8 mouse cellular contexts compared by ENCODE assay signal in genomic region chr19:5689088-5689428, GRCm38 (mm10). TPM values are rescaled to one million over a fixed set of nuclear protein-coding genes. Genes with fewer than 3 reads are reported as not detected.
DNase-seq lines count a peak whose midpoint lies in the region; ATAC-seq and TF ChIP-seq lines count a peak whose summit lies in the region.

No protein-coding gene starts in this region.

- peak overlapping the region; percentile 96 for H3K9ac ChIP-seq in heart, embryonic 13.5 days
- H3K9ac ChIP-seq in ES-Bruce4 (ENCODE audit: low read depth, poor library complexity, severe bottlenecking): peak overlapping the region; percentile 56
- peak overlapping the region; percentile 73 for H3K9ac ChIP-seq in forebrain, embryonic 16.5 days (replicated peaks; ENCODE audit: low read depth, low read length)
- H3K9ac ChIP-seq in liver, postnatal 0 days (replicated peaks): peak overlapping the region; percentile 76

- WGBS in heart, embryonic 13.5 days: under 1% methylated on average over 7 of the region's 7 CpGs
- under 1% methylated on average over 7 of the region's 7 CpGs for WGBS in forebrain, embryonic 16.5 days
- under 1% methylated on average over 7 of the region's 7 CpGs for WGBS in liver, postnatal 0 days (ENCODE audit: insufficient replicate concordance)

- H3K4me1 ChIP-seq in heart, embryonic 13.5 days: peaks cover 52% of the 10 kb centered on the region
- no peaks in the 10 kb centered on the region for H3K4me1 ChIP-seq in ES-Bruce4 (ENCODE audit: control insufficient read depth, insufficient read depth, low read length)
- peaks cover 49% of the 10 kb centered on the region for H3K4me1 ChIP-seq in forebrain, embryonic 16.5 days (replicated peaks; ENCODE audit: control insufficient read depth, insufficient read depth, low read length)
- H3K4me1 ChIP-seq in liver, postnatal 0 days (ENCODE audit: insufficient read depth): peaks cover 44% of the 10 kb centered on the region

- peaks cover 58% of the 10 kb centered on the region for H3K36me3 ChIP-seq in heart, embryonic 13.5 days
- peaks cover 5% of the 10 kb centered on the region; the same call in 1 of the 2 replicates for H3K36me3 ChIP-seq in ES-Bruce4 (ENCODE audit: control insufficient read depth, insufficient read depth, low read length, poor library complexity, severe bottlenecking)
- peaks cover 10% of the 10 kb centered on the region for H3K36me3 ChIP-seq in forebrain, embryonic 16.5 days (ENCODE audit: control insufficient read depth, insufficient read depth)
- peaks cover 23% of the 10 kb centered on the region for H3K36me3 ChIP-seq in liver, postnatal 0 days (replicated peaks; ENCODE audit: insufficient read depth, low read length)

- TF ChIP-seq POLR2A in ES-Bruce4 (IDR thresholded peaks at IDR 0.05; ENCODE audit: insufficient read depth, low read length): no peak

- no peaks in the 10 kb centered on the region for H3K9me3 ChIP-seq in heart, embryonic 13.5 days
- no peaks in the 10 kb centered on the region for H3K9me3 ChIP-seq in ES-Bruce4 (replicated peaks; ENCODE audit: control insufficient read depth, insufficient read depth, low read length, poor library complexity, severe bottlenecking)
- no peaks in the 10 kb centered on the region for H3K9me3 ChIP-seq in forebrain, embryonic 16.5 days (ENCODE audit: control insufficient read depth, low read length)
- H3K9me3 ChIP-seq in liver, postnatal 0 days (ENCODE audit: low read length): no peaks in the 10 kb centered on the region

- DNase-seq in heart, adult 11 months: no peak
- DNase-seq in liver, postnatal 0 days: no peak
- DNase-seq in cerebellum, postnatal 36 days: no peak
- DNase-seq in spleen, adult 12 weeks (ENCODE audit: low spot score): no peak
- DNase-seq in embryo, embryonic 9.5 days (ENCODE audit: extremely low spot score): no peak

- peak overlapping the region; percentile 96 for H3K27ac ChIP-seq in heart, embryonic 13.5 days (replicated peaks)
- H3K27ac ChIP-seq in ES-Bruce4 (ENCODE audit: insufficient read depth, low read length): peak overlapping the region; percentile 80
- peak overlapping the region; percentile 73 for H3K27ac ChIP-seq in forebrain, embryonic 16.5 days (ENCODE audit: low read length)
- peak overlapping the region; percentile 97 for H3K27ac ChIP-seq in liver, postnatal 0 days (ENCODE audit: low read depth)

- H3K4me3 ChIP-seq in heart, embryonic 13.5 days: peak overlapping the region; percentile 81
- peak overlapping the region; percentile 81 for H3K4me3 ChIP-seq in ES-Bruce4 (ENCODE audit: low read depth, low read length)
- H3K4me3 ChIP-seq in forebrain, embryonic 16.5 days (replicated peaks; ENCODE audit: low read length): peak overlapping the region; percentile 85
- peak overlapping the region; percentile 91 for H3K4me3 ChIP-seq in liver, postnatal 0 days (ENCODE audit: low read depth, low read length)

- H3K4me2 ChIP-seq in heart, embryonic 13.5 days: peak overlapping the region; percentile 99
- H3K4me2 ChIP-seq in forebrain, embryonic 16.5 days (ENCODE audit: low read length): peak overlapping the region; percentile 99
- H3K4me2 ChIP-seq in liver, postnatal 0 days (ENCODE audit: low read depth, low read length): peak overlapping the region; percentile 100

- no peak for TF ChIP-seq CTCF in ES-Bruce4 (IDR thresholded peaks at IDR 0.05; ENCODE audit: low read depth, low read length)
- TF ChIP-seq CTCF in liver, postnatal 0 days (IDR thresholded peaks at IDR 0.05; ENCODE audit: low read depth): no peak

- ATAC-seq in heart, embryonic 13.5 days (ENCODE audit: extremely low read depth, insufficient number of reproducible peaks, low FRiP score, low TSS enrichment): no peak
- no peak for ATAC-seq in forebrain, embryonic 16.5 days
- ATAC-seq in liver, postnatal 0 days: no peak

- no peak for TF ChIP-seq EP300 in ES-Bruce4 (IDR thresholded peaks at IDR 0.05; ENCODE audit: insufficient read depth, low read depth, low read length)
- TF ChIP-seq EP300 in liver, postnatal 0 days (IDR thresholded peaks at IDR 0.05; ENCODE audit: low read depth): 0 out of 2 replicates have a peak, but pooled peaks have one; percentile 3

- H3K27me3 ChIP-seq in heart, embryonic 13.5 days (replicated peaks): no peaks in the 10 kb centered on the region
- H3K27me3 ChIP-seq in ES-Bruce4 (ENCODE audit: control insufficient read depth, insufficient read depth, low read length, poor library complexity, severe bottlenecking): no peaks in the 10 kb centered on the region
- no peaks in the 10 kb centered on the region for H3K27me3 ChIP-seq in forebrain, embryonic 16.5 days (replicated peaks; ENCODE audit: control insufficient read depth, insufficient read depth, low read length)
- H3K27me3 ChIP-seq in liver, postnatal 0 days (ENCODE audit: insufficient read depth, low read length): no peaks in the 10 kb centered on the region

RNA-seq across cellular contexts. Expression of gene Pcnx3, which starts 0.3 kb away (rescaled TPM):
- 13.6 and 14.9 TPM in 2 replicates for polyA plus RNA-seq in heart, embryonic 13.5 days (2015; fragmentation: Nextera tagmentation; extraction: Ambion mirVana)
- polyA plus RNA-seq in ES-Bruce4 (2011; ENCODE audit: insufficient read depth, insufficient read length, low read depth, missing spikeins): 39.7 and 43.7 TPM in 2 replicates
- 24.1 and 28.7 TPM in 2 replicates for polyA plus RNA-seq in forebrain, embryonic 16.5 days (2015; fragmentation: Nextera tagmentation; extraction: Ambion mirVana)
- polyA plus RNA-seq in liver, postnatal 0 days (2015; fragmentation: Nextera tagmentation; extraction: Ambion mirVana): 5.2 and 5.6 TPM in 2 replicates

RNA-seq across cellular contexts. Expression of gene Map3k11, which starts 0.5 kb away (rescaled TPM):
- 23.2 and 24.0 TPM in 2 replicates for polyA plus RNA-seq in heart, embryonic 13.5 days (2015; fragmentation: Nextera tagmentation; extraction: Ambion mirVana)
- polyA plus RNA-seq in ES-Bruce4 (2011; ENCODE audit: insufficient read depth, insufficient read length, low read depth, missing spikeins): 25.8 and 27.8 TPM in 2 replicates
- polyA plus RNA-seq in forebrain, embryonic 16.5 days (2015; fragmentation: Nextera tagmentation; extraction: Ambion mirVana): 10.0 and 10.7 TPM in 2 replicates
- 10.4 and 12.5 TPM in 2 replicates for polyA plus RNA-seq in liver, postnatal 0 days (2015; fragmentation: Nextera tagmentation; extraction: Ambion mirVana)

RNA-seq across cellular contexts. Expression of gene Kcnk7, which starts 15.1 kb away (rescaled TPM):
- polyA plus RNA-seq in heart, embryonic 13.5 days (2015; fragmentation: Nextera tagmentation; extraction: Ambion mirVana): 0.29 TPM in 1 of 2 replicates, not detected in the other
- not detected in 2 replicates for polyA plus RNA-seq in ES-Bruce4 (2011; ENCODE audit: insufficient read depth, insufficient read length, low read depth, missing spikeins)
- 0.24 and 0.48 TPM in 2 replicates for polyA plus RNA-seq in forebrain, embryonic 16.5 days (2015; fragmentation: Nextera tagmentation; extraction: Ambion mirVana)
- polyA plus RNA-seq in liver, postnatal 0 days (2015; fragmentation: Nextera tagmentation; extraction: Ambion mirVana): 0.17 and 0.18 TPM in 2 replicates

RNA-seq across cellular contexts. Expression of gene Sipa1, which starts 25.6 kb away (rescaled TPM):
- 21.9 and 23.2 TPM in 2 replicates for polyA plus RNA-seq in heart, embryonic 13.5 days (2015; fragmentation: Nextera tagmentation; extraction: Ambion mirVana)
- polyA plus RNA-seq in ES-Bruce4 (2011; ENCODE audit: insufficient read depth, insufficient read length, low read depth, missing spikeins): 13.7 and 19.1 TPM in 2 replicates
- polyA plus RNA-seq in forebrain, embryonic 16.5 days (2015; fragmentation: Nextera tagmentation; extraction: Ambion mirVana): 14.3 and 15.1 TPM in 2 replicates
- 14.1 and 15.3 TPM in 2 replicates for polyA plus RNA-seq in liver, postnatal 0 days (2015; fragmentation: Nextera tagmentation; extraction: Ambion mirVana)

RNA-seq across cellular contexts. Expression of gene Ehbp1l1, which starts 37.1 kb away (rescaled TPM):
- polyA plus RNA-seq in heart, embryonic 13.5 days (2015; fragmentation: Nextera tagmentation; extraction: Ambion mirVana): 85.9 and 96.8 TPM in 2 replicates
- 4.3 and 5.4 TPM in 2 replicates for polyA plus RNA-seq in ES-Bruce4 (2011; ENCODE audit: insufficient read depth, insufficient read length, low read depth, missing spikeins)
- 12.0 and 20.0 TPM in 2 replicates for polyA plus RNA-seq in forebrain, embryonic 16.5 days (2015; fragmentation: Nextera tagmentation; extraction: Ambion mirVana)
- 38.5 and 42.5 TPM in 2 replicates for polyA plus RNA-seq in liver, postnatal 0 days (2015; fragmentation: Nextera tagmentation; extraction: Ambion mirVana)
